Mouse (Mus musculus): ENCODE results near the gene Rab8a.

DNA sequence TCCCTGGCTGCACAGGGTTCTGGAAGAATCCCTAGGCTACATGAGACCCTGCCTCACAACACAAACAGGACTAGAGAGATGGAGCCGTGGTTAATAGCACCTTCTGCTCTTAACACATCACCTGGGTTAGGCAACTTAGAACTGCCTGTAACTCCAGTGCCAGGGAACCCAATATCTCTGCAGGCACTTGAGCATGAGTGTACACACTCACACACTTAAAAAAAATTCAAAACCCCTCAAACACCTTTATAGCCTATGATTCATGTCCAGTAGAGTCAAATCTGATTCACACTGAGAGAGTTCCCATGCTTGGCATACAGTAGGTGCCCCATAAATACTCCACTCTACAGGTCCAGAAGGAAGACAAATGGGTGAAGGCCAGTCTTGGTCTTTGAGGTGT lies 28.6 kb upstream of the Rab8a start:
- TF ChIP-seq CTCF (IDR thresholded peaks at IDR 0.05; ENCODE audit: extremely low read depth, insufficient read depth, insufficient read length, insufficient replicate concordance), result no peak
- TF ChIP-seq POLR2A (IDR thresholded peaks at IDR 0.05; ENCODE audit: low read depth, low read length), result no peak
